Mouse (Mus musculus) natural killer cell, adult 2 months (primary cell): ENCODE measurements around the gene Myo9a.
"Not testable (repeated sequence)": the region's sequence is repeated elsewhere in the genome, so short reads cannot be mapped to it uniquely, and the experiment has no call there.

ENCODE experiments used
- DNase-seq, 2 experiments: peaks; one replicate each; pipeline ENCODE4 v3.0.0; 2022; ENCODE audit warnings: low spot score in 2 of 2

Myo9a gene

DNA sequence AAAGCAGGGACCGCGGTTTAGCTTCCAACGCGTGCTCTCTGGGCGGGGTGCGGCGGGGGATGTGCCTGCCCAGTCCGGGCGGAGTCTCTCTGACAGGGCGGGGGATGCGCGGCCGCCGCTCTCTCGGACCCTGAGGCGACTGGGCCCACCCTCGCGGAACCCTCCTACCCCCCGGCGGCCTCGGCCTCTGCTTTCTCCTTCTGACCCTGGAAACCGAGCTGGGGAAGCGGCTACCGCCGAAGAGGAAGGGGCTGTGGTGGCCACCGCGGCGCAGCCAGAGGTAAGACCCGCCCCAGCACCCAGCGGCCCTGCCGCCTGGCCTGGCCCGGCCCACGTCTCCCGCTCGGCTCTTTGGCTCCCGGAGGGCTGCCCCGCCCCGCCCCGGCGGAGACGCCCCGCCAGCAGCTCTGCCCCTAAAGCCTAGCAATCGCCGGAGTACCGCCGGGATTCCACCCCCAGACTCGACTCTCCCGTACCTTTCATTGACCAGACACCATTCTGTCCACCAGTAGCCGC lies 428 bp downstream of the Myo9a start:
- peak in 1 of 2 experiments; percentile 79 for DNase-seq

DNA sequence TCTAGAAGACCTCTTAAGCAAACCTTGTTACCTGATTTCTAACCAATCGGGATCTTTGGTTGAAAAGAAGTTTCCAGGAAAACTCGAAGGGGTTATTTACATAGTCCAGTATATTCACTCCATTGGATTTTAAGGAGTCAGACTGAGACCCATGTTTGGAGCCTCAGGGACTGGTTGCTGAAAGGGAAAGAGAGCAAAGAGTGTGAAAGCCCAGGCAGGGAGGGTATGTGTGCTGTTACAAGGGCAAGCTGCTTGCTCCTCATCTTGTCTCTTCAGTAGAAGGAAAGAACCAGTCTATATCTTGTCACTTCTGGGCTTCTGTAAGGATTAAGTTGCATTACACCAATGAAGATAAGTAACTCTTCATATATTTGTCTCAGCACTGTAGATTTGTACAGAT lies 1.3 kb downstream of the Myo9a start:
- no peak for DNase-seq

DNA sequence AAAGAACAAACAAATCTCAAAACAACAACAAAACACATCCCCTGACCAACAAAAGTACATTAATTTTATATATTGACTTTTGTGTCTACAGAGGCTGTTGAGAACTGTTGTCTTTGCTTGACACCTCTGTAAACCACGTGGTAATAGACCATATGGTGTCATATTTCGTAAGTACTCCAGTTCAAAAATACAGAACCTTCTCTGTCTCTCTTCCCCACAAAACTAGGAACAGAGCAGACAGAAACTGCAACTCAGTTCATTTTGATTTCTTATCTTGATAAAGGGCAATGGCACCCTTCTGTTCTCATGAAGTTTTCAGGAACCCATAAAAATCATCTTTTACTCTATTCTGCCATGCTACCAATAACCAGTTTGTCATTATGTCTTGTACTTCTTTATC lies 4.5 kb downstream of the Myo9a start:
- no peak for DNase-seq

DNA sequence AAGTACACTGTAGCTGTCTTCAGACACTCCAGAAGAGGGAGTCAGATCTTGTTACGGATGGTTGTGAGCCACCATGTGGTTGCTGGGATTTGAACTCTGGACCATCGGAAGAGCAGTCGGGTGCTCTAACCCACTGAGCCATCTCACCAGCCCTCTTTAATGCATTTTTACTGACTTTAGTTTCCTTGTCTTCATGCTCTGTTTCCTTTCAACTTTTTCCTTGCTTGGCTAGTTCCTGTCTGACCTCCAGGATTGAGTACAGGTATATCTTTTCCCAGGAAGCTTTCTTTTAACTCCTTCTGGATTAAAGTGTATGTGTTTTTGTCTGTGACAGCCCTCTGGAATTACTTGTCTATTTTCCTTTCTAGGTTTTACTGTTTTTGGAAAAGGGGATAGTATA lies 6.3 kb downstream of the Myo9a start:
- DNase-seq: not testable (repeated sequence)

DNA sequence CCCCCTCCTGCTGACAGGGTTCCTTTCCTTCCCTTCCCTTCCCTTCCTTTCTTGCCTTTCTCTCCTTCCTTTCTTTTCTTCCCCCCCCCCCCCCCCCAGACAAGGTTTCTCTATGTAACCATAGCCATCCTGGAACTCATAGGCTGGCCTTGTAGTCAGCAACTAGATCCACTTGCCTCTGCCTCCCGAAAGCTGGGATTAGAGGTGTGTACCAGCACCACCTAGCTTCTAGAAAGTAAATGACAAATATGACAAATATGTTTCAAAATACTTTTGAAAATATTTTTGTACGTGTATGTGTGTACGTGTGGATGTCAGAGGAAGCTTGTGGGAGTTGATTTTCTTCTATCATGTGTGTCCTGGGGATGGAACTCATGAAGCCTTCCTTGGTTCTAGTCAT lies 9.8 kb downstream of the Myo9a start:
- no peak for DNase-seq

DNA sequence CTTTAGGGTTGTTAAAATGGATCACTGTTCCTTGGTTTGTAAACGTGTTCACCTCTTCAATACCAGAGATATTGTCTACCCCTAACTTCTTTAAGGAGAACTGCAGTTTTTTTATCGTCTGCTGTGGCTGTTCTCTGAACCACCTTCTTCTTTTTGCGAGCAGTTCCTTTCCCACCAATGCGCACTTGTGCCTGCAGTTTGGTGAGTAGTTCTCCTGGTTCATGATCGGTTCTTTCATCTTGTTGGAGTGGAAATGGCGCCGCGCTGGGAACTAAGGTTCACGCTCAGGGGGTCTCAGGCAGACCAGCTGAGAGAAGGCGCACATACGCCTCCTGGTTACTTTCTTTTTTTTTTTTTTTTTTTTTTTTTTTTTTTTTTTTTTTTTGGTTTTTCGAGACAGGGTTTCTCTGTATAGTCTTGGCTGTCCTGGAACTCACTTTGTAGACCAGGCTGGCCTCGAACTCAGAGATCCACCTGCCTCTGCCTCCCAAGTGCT lies 16.3 kb downstream of the Myo9a start:
- not testable (repeated sequence) for DNase-seq

DNA sequence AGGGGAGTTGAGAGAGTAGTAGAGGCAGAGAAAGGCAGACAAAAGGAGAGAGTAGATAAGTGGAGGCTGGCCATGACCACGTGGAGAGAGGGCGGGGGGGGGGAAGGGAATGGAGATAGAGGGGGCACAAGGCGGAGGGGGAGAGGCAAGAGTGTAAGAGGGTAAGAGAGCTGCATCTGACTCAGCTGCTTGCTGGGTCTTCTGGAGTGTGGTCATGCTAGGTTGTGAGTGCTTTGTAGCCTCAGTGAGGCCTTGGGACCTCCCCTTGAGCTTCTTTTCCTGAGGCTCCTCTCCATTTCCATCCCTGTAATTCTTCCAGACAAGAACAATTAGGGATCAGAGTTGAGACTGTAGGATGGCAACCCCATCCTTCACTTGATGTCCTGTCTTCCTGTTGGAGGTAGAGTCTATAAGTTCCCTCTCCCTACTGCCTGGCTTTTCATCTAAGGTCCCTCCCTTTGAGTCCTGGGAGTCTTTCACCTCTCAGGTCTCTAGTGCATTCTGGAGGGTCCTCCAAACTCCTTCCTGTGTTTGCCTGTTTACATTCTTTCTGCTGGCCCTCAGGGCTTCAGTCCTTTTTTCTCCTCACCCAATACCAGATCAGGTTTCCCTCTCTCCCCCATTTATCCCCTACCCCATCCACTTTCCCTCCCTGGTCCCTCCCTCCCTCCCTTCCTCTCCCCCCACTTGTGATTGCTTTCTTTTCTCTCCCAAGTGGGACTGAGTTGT lies 55.5 kb downstream of the Myo9a start:
- DNase-seq: not testable (repeated sequence)

DNA sequence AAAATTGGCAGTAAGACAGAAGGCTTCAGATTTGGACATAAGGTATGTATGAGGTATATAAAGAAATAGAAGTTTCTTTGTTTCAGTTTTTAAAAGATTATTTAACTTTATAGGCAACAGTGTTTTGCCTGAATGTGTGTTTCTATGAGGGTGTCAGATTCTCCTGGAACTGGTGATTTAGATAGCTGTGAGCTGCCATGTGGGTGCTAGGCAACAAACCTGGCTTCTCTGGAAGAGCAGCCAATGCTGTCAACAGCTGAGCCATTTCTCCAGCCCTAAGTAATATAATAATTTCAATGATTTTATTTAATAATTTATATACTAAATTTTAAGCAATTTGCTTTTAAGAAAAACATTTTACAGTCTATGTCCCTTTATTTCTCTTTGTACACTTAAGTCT lies 133.9 kb downstream of the Myo9a start:
- no peak for DNase-seq

DNA sequence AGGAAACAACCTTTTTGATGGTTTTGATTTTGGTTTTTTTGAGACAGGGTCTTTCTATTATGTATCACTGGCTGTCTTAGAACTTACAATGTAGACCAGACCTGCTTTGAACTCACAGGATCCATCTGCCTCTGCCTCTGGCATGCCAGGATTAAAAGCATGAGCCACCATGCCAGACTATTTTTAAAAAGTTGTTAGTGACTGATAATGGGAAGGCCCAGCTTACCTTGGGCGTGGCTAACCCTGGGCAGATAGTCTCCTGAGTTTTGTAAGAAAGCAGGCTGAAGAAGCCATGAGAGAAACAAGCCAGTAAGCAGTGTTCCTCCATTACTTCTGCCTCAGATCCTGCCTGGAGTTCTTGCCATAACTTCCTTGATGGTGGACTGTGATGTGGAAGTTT lies 152.7 kb downstream of the Myo9a start:
- no peak for DNase-seq

DNA sequence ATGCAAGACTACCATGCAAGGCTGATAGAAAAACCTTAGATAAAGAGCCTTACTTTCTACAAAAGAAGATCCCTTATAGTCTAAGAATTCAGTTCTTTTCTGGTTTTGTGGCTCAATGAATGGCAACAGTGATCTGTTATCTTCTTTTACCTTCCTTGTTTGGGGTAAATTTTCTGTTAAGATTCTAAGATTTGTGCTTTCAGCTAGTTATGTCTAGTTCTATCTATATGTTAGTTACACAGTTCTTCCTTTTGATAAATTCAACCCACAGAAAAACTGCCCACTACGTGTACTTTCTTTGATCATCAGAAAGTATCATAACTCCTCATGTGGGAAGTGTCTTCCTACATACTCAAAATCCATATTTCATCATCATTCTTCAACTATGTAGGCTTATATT lies 164.1 kb downstream of the Myo9a start:
- no peak for DNase-seq

DNA sequence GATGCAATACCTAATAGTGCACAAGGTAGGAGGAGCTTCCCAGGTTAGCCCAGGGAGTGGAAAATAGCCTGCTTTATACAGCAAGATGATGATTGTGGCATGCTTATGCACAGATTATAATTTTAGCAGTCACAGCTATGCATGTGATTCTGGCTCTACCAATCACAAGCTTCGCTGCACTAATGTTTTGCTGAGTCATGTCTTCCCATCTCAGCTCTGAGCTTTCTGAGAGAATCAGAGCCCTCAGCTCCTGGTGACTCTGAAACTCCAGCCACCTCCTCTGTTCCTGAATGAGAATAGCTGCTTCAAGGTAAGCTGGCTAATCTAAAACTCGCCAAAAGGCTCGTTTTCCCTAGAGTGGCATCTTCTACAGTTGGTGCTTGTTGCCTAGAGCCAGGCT lies 179.6 kb downstream of the Myo9a start:
- no peak for DNase-seq

DNA sequence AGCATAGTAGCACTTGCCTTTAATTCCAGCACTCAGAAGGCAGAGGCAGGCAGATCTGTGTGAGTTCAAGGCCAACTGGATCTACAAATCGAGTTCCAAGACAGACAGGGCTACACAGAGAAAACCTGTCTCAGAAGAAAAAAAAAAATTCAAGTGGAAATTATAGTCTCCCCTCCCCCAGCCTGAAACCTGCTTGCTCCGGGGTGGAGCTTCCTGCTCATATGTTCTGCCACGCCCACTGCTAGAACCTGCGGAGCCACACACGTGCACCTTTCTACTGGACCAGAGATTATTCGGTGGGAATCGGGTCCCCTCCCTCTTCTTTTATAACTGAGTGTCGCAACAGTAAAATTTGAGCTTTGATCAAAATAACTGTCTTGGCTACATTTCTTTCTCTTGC lies 185.2 kb downstream of the Myo9a start:
- DNase-seq: not testable (repeated sequence)

DNA sequence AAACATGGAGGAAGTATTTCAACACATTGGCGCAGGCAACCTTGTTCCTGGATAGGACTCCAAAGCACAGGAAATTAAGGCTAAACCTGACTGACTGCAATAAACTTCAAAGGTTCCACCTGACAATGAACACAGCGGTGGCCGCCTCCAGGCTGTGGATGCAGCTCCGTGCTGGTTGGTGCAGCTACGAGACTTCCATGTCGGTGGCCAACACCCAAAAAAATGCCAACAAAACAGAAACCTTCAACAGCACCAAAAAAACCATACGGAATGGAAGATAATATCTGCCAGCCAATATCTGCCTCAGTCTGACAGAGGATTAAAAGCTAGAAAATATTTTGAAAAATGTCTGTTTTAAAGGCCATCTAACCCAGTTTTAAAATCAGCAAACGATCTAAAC lies 187.8 kb downstream of the Myo9a start:
- no peak for DNase-seq

DNA sequence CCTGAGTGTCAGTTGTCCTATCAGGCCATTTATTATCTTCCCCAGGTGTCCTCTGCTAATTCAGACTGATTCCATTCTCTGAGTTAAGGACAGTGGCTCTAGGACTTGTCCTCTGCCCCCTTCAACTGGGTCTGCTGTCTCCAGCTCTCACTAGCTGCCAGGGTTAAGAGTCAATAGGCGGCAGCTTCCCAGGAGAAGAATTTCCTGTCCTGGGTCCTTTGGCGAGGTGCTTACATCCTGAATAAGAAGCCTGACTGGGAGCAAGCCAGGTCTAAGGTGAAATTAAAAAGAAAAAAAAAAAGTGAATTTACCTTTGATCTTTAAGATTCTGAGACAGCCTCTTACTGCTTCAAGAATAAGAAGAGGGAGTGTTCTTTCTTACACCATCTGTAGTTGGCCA lies 189.0 kb downstream of the Myo9a start:
- no peak for DNase-seq

DNA sequence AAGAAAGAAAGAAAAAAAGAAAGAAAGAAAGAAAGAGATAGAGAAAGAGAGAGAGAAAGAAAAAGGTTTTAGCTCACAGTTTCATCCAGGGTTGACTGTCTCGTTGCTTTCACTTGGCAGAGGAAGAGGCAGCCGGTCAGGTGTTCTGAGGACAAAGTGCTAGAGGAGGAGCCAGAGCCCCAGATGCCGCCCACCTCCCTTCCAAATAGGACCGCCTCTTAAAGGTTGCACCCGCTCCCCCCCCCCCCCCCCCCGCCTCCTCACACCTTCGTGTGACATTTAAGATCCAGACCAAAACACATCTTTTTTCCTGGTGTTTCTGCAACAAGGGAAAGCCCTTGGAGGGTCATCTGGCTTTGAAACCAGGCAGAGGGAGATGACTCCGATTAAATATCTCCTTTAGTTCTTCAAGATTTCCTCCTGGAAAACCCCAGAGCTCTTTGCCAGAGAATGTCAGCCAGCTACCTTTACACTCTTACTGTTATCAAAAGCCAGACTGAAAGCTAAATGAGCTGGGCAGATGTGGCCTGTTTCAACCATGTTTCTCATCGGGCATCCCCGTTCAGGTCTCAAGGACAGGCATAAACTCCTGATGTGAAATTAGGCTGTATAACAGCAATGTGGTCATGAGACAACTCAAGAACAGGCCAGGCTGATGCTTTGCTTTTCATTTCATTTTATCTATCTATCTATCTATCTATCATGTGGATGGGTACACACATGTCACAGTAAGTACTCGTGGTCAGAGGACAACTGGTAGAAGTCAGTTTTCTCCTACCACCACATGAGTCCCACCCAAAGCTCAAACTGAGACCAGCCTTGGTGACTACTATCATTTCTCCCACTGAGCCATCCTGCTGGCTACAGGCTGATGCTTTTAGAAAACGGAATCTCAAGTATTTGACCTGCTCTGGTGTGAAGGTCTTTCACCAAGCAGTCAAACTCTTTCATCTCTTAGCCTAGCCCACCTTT lies 190.5 kb downstream of the Myo9a start:
- DNase-seq: peak; percentile 32 to 34

DNA sequence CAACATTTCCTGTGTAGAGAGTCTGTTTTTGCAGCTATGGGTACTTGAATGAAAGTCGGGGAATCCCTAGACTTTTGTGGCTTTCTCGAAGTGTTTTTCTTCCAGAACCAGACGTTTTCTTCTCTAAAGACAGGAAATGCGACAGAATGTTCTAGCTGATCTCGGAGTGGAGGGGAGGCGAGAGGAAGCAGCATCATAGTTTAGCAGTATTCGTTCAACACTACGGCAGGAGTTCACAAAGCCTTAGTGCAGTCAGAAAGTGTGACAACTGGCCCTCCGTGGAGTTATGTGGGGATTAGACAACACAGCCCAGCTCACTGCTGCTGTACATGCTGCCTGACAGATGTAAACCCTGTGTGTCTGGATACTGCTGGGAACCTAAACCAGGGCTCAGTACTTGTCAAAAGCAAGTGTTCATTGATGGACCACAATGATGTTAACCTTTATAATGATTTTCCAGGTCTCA lies 191.2 kb downstream of the Myo9a start:
- DNase-seq: peak; percentile 74 to 78

DNA sequence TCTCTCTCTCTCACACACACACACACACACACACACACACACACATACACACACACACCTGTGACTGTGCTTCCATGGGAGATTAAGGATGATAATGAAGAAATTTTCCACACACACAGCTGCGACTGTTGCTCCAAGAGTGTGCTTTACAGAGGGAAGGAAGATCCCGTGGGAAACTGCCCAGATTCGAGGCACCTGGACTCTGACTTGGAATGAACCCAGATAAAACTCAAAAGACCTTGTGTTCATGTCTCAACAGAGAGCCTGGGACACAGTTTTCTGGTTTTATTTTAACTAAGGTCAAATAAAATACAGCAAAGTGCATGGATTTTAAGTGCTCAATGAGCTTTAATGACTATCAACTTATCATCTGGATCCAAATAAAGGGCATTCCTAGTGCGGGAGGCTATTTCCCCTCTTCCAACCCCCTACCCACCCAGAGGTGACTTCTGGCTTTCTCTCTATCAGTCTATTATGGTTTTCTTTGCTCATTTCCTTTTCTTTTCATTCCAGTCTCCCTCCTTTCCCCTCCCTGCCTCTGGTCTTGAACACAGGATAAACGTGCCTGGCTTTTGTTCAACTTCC lies 191.9 kb downstream of the Myo9a start:
- no peak for DNase-seq

DNA sequence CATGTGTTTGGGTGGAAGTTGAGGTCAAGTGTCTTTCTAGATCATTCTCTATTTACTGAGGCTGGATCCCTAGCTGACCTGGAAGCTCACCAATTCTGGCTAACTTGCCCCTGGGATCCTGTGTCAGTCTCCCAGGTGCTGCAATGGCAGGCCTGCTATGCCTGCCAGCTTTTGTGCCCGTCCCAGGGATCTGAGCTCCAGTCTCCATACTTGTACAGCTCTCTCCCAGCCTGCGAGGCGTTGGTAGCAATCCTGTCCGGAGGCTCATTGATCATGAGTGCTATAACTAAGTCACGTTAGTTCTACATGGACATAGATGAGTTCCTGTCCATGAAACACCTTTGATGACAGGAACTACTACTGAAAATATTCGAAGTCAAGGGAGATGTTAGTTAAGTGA lies 193.1 kb downstream of the Myo9a start:
- no peak for DNase-seq

DNA sequence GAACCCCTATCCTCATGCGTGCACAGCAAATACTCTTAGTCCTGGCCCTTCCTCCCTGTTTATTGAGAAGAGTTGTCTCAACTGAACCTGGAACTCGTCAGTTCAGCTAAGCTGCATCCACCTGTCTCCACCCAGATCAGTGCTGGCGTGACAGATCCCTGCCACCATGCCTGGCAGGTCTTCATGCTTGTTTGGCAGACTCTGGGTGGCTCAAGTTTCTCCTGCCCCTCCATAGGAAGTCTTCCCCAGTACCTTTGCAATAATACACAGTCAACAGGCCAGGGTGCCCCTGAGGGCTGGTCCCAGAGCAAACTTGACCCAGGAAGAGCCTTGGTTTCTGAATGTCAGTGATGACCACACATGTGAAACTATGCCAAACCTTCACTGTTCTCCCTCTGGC lies 194.5 kb downstream of the Myo9a start:
- DNase-seq: no peak

DNA sequence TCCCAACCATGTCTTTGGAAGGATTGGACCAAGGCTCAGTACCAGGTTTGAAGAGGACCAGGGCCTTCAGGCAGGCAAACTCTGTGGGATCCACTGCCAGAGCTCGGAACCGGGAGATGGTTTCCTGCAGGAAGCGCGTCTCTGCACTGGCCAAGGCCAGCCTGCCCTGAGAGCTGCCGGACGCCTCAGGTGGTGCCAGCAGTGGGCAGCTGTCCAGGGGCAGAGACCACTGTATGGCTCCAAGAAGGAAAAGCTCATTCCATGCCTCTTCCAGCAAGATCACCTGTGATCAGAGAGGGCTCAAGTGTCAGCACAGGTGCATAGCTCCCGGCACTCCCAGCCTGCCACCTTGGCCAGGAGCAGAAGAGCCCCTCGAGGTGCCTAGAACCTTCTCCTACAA lies 196.6 kb downstream of the Myo9a start:
- DNase-seq: no peak

DNA sequence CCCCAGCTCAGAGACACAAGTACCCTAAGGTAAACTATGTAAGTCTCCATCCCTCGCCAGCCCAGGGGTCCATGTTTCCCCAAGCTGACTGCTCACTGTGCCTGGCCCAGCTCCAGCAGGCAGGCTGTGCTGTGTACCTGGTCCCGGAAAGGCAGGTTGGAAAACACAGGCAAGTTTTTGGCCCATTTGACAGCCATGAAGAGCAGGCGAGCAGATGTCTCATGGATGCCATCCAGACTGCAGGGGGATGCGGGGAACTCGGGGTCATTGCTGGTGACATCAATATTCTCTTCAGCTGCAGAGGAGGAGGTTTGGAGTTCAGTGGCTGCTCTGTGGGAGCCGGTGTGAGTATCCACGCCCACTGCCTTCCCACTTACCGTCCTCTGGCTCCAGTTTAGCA lies 197.5 kb downstream of the Myo9a start:
- no peak for DNase-seq

DNA sequence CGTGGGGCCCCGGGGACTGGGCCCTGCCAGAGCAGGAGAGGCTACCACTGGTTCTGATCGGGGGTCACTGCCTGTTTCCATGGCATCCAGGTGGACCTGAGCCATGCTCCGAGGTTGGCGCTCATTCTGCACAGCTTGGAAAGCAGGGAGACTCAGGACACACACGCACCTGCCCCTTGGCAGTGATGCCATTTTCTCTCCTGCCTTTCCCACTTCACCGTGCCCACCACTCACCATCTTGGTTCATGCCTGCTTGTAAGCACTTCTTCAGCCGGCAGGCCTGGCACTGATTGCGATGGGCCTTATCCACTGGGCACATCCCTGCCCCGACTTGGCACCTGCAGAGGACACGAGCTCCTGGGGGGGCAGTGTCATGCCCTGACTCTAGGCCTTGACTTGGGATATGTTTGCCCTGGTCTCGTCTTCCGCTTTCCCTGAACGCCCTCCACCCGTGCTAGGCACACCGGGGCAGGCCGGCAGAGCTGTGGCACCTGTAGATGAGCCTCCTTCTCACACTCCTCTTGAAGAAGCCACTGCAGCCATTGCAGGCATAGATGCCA lies 198.1 kb downstream of the Myo9a start:
- no peak for DNase-seq
